13 mouse cellular contexts compared by ENCODE assay signal in the genomic region with DNA sequence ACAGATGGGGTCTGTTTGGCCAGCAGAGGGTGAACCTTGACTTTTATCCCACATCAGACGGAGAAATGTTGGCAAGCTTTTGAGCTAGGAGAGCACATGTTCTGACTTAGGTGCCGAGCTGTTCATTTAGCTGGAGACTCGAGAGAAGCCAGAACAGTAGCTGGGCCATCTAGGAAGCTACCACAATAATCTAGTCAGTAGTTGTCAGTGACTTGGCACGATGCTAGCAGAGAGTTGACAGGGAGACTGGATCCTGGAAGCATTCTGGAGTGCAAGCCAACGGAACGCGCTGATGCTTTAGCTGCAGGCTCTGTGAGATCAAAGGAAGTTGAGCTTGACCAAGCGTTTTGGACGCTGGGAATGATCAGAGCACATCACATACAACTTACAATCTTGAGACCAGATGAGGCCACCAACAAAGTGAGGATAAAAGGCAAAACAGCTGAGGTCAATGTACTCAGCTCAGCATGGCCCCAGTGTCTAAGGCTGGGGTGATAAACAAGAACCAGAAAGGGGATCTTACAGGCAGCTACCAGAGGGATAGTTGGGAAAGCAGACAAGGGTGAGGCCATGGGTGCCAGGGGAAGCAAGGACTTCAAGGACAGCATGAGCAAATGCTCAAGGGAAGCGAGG.
"Had no signal": no experiment of that assay in that cellular context is flagged by ENCODE, and none has a peak within 500 bp of the region (broad histone marks: within the 10 kb centered on the region; RNA-seq: fewer than 3 reads in every experiment).

No protein-coding gene starts in this region.

- H3K9ac ChIP-seq: liver, embryonic 15.5 days; midbrain, embryonic 12.5 days; neural tube, embryonic 13.5 days; stomach, embryonic 15.5 days had no signal

- H3K4me1 ChIP-seq: limb, embryonic 10.5 days; liver, embryonic 15.5 days; midbrain, embryonic 12.5 days; neural tube, embryonic 13.5 days; stomach, embryonic 15.5 days had no signal

- H3K4me2 ChIP-seq: liver, embryonic 11.5 days; liver, embryonic 15.5 days; midbrain, embryonic 12.5 days; neural tube, embryonic 13.5 days; stomach, embryonic 15.5 days had no signal

- DNase-seq: kidney, adult 8-10 months; kidney, postnatal 25 days; right cerebral cortex, postnatal 14 days; thymus, adult 2 months; thymus, postnatal 25 days had no signal

- H3K27ac ChIP-seq: left cerebral cortex, adult 2 months; limb, embryonic 10.5 days; liver, embryonic 15.5 days; midbrain, embryonic 12.5 days; neural tube, embryonic 13.5 days; stomach, embryonic 15.5 days had no signal

- H3K27me3 ChIP-seq: liver, embryonic 15.5 days; midbrain, embryonic 12.5 days; neural tube, embryonic 13.5 days; stomach, embryonic 15.5 days had no signal

- ATAC-seq: midbrain, embryonic 16.5 days had no signal

- H3K4me3 ChIP-seq: left cerebral cortex, adult 2 months; limb, embryonic 10.5 days; liver, embryonic 15.5 days; midbrain, embryonic 12.5 days; neural tube, embryonic 13.5 days; stomach, embryonic 15.5 days had no signal

- H3K36me3 ChIP-seq: limb, embryonic 10.5 days; liver, embryonic 15.5 days; midbrain, embryonic 12.5 days; neural tube, embryonic 13.5 days; stomach, embryonic 15.5 days had no signal

- H3K9me3 ChIP-seq: limb, embryonic 10.5 days; liver, embryonic 15.5 days; midbrain, embryonic 12.5 days; neural tube, embryonic 13.5 days; stomach, embryonic 15.5 days had no signal
